Comparison of ENCODE assay signal across 9 mouse cellular contexts in genomic region chr14:4182030-4182429, GRCm38 (mm10). TPM values are rescaled to one million over a fixed set of nuclear protein-coding genes. Genes with fewer than 3 reads are reported as not detected.
A peak's percentile ranks its signal among the peaks of the same experiment; 100 is the strongest.
DNase-seq lines count a peak whose midpoint lies in the region; ATAC-seq and TF ChIP-seq lines count a peak whose summit lies in the region.
"Not testable (repeated sequence)": the region's sequence is repeated elsewhere in the genome, so short reads cannot be mapped to it uniquely, and the experiment has no call there.
"Had no signal": no experiment of that assay in that cellular context is flagged by ENCODE, and none has a peak within 500 bp of the region (broad histone marks: within the 10 kb centered on the region; RNA-seq: fewer than 3 reads in every experiment).

No protein-coding gene starts in this region.

- H3K4me2 ChIP-seq in embryonic facial prominence, embryonic 13.5 days = peak overlapping the region; percentile 65
- H3K4me2 ChIP-seq in hindbrain, embryonic 14.5 days (replicated peaks) = peak overlapping the region; percentile 65
- H3K4me2 ChIP-seq in liver, postnatal 0 days (ENCODE audit: low read depth, low read length) = not testable (repeated sequence)
- H3K4me2 ChIP-seq in stomach, embryonic 15.5 days = peak overlapping the region; percentile 56

- not testable (repeated sequence) for TF ChIP-seq CTCF in liver, postnatal 0 days (IDR thresholded peaks at IDR 0.05; ENCODE audit: low read depth)

- H3K9me3 ChIP-seq in embryonic facial prominence, embryonic 13.5 days; hindbrain, embryonic 14.5 days (ENCODE audit: control insufficient read depth, low read length); liver, postnatal 0 days (ENCODE audit: low read length); stomach, embryonic 15.5 days: not testable (repeated sequence)

- WGBS in embryonic facial prominence, embryonic 13.5 days = 4% methylated on average over 14 of the region's 14 CpGs
- WGBS in hindbrain, embryonic 14.5 days = 13% methylated on average over 6 of the region's 14 CpGs
- WGBS in liver, postnatal 0 days (ENCODE audit: insufficient replicate concordance) = 2% methylated on average over 12 of the region's 14 CpGs
- 8% methylated on average over 13 of the region's 14 CpGs for whole genome bisulfite sequencing in stomach, embryonic 15.5 days

- not testable (repeated sequence) for H3K4me1 ChIP-seq in embryonic facial prominence, embryonic 13.5 days; hindbrain, embryonic 14.5 days (replicated peaks; ENCODE audit: control insufficient read depth, insufficient read depth, low read length); liver, postnatal 0 days (ENCODE audit: insufficient read depth); stomach, embryonic 15.5 days

- not testable (repeated sequence) for TF ChIP-seq EP300 in liver, postnatal 0 days (IDR thresholded peaks at IDR 0.05; ENCODE audit: low read depth)

- peak; percentile 2 for DNase-seq in R1 (ENCODE audit: low read depth, low spot score)
- peak; percentile 84 for DNase-seq in heart, adult 11 months
- DNase-seq in hindbrain, embryonic 14.5 days (ENCODE audit: low spot score) = peak; percentile 22
- peak; percentile 2 to 4 for DNase-seq in kidney, postnatal 4 days
- DNase-seq in liver, postnatal 0 days = peak; percentile 8
- DNase-seq in neural tube, embryonic 10.5 days (ENCODE audit: extremely low spot score, low spot score) = peak; percentile 10

- not testable (repeated sequence) for ATAC-seq in embryonic facial prominence, embryonic 13.5 days (ENCODE audit: insufficient number of reproducible peaks, insufficient read depth, low FRiP score, low TSS enrichment, low read depth); hindbrain, embryonic 14.5 days (ENCODE audit: low FRiP score); liver, postnatal 0 days; stomach, embryonic 15.5 days (ENCODE audit: insufficient read depth, low FRiP score, low read depth)

- H3K36me3 ChIP-seq in embryonic facial prominence, embryonic 13.5 days; hindbrain, embryonic 14.5 days (replicated peaks; ENCODE audit: control insufficient read depth, insufficient read depth); liver, postnatal 0 days (replicated peaks; ENCODE audit: insufficient read depth, low read length); stomach, embryonic 15.5 days: not testable (repeated sequence)

- H3K4me3 ChIP-seq in embryonic facial prominence, embryonic 13.5 days = peak overlapping the region; percentile 38
- H3K4me3 ChIP-seq in hindbrain, embryonic 14.5 days (replicated peaks; ENCODE audit: low read length) = peak overlapping the region; percentile 36
- H3K4me3 ChIP-seq in liver, postnatal 0 days (ENCODE audit: low read depth, low read length) = not testable (repeated sequence)
- H3K4me3 ChIP-seq in stomach, embryonic 15.5 days (replicated peaks) = peak overlapping the region; percentile 26

- not testable (repeated sequence) for H3K27me3 ChIP-seq in embryonic facial prominence, embryonic 13.5 days; hindbrain, embryonic 14.5 days (ENCODE audit: control insufficient read depth, insufficient read depth, low read length); liver, postnatal 0 days (ENCODE audit: insufficient read depth, low read length); stomach, embryonic 15.5 days (replicated peaks)

- H3K9ac ChIP-seq in embryonic facial prominence, embryonic 13.5 days = peak overlapping the region; percentile 52
- peak overlapping the region; percentile 60 for H3K9ac ChIP-seq in hindbrain, embryonic 14.5 days
- not testable (repeated sequence) for H3K9ac ChIP-seq in liver, postnatal 0 days (replicated peaks); stomach, embryonic 15.5 days

- not testable (repeated sequence) for H3K27ac ChIP-seq in embryonic facial prominence, embryonic 13.5 days; liver, postnatal 0 days (ENCODE audit: low read depth); stomach, embryonic 15.5 days
- H3K27ac ChIP-seq in hindbrain, embryonic 14.5 days = 0 out of 2 replicates have a peak overlapping the region, but pooled peaks have one; percentile 14

RNA-seq across cellular contexts. Expression of gene Gm2974, which starts 0.3 kb away (rescaled TPM):
- polyA plus RNA-seq in embryonic facial prominence, embryonic 13.5 days (2015; fragmentation: Nextera tagmentation; extraction: Ambion mirVana) = 0.58 and 0.81 TPM in 2 replicates
- polyA plus RNA-seq in hindbrain, embryonic 14.5 days (2014; fragmentation: Nextera tagmentation; extraction: Ambion mirVana) = 11.1 and 11.7 TPM in 2 replicates
- not detected in 2 replicates for polyA plus RNA-seq in liver, postnatal 0 days (2015; fragmentation: Nextera tagmentation; extraction: Ambion mirVana)
- polyA plus RNA-seq in stomach, embryonic 15.5 days (2015; fragmentation: Nextera tagmentation; extraction: Ambion mirVana) = 0.10 and 0.22 TPM in 2 replicates

RNA-seq across cellular contexts. Expression of gene Gm3127, which starts 17.2 kb away (rescaled TPM):
- polyA plus RNA-seq in embryonic facial prominence, embryonic 13.5 days (2015; fragmentation: Nextera tagmentation; extraction: Ambion mirVana) = not detected in 2 replicates
- not detected in 2 replicates for polyA plus RNA-seq in hindbrain, embryonic 14.5 days (2014; fragmentation: Nextera tagmentation; extraction: Ambion mirVana)
- not detected in 2 replicates for polyA plus RNA-seq in liver, postnatal 0 days (2015; fragmentation: Nextera tagmentation; extraction: Ambion mirVana)
- polyA plus RNA-seq in stomach, embryonic 15.5 days (2015; fragmentation: Nextera tagmentation; extraction: Ambion mirVana) = not detected in 2 replicates
- polyA plus RNA-seq: gonadal fat pad, adult 2 months had no signal

Comparison
In these comparisons a context has a peak if more than half of its experiments do, and no peak if none do; other contexts are left out.
1. DNase-seq: peak in every context shown above with its lines; median percentile 84 in heart, adult 11 months; 22 in hindbrain, embryonic 14.5 days; 10 in neural tube, embryonic 10.5 days; 8 in liver, postnatal 0 days; 3 in kidney, postnatal 4 days; 2 in R1.